Mouse (Mus musculus): ENCODE results near the gene Lipm.

- no peak for TF ChIP-seq CTCF (IDR thresholded peaks at IDR 0.05; ENCODE audit: low read depth, low read length)
- no peak for TF ChIP-seq POLR2A (IDR thresholded peaks at IDR 0.05; ENCODE audit: borderline replicate concordance, low read depth, low read length)
Measured at GRCm38 (mm10) chr19:34148421-34148820, 47.7 kb downstream of the Lipm start.

All from bone marrow macrophage, adult 2 months (primary cell).